Mouse (Mus musculus) telencephalon, adult 2 months (tissue): ENCODE results near the gene Vwce.

ENCODE experiments used
- DNase-seq: peaks from one replicate; pipeline ENCODE4 v3.0.0-alpha.2; 2011; ENCODE audit warnings: low read depth, low spot score

Gene Vwce

DNA sequence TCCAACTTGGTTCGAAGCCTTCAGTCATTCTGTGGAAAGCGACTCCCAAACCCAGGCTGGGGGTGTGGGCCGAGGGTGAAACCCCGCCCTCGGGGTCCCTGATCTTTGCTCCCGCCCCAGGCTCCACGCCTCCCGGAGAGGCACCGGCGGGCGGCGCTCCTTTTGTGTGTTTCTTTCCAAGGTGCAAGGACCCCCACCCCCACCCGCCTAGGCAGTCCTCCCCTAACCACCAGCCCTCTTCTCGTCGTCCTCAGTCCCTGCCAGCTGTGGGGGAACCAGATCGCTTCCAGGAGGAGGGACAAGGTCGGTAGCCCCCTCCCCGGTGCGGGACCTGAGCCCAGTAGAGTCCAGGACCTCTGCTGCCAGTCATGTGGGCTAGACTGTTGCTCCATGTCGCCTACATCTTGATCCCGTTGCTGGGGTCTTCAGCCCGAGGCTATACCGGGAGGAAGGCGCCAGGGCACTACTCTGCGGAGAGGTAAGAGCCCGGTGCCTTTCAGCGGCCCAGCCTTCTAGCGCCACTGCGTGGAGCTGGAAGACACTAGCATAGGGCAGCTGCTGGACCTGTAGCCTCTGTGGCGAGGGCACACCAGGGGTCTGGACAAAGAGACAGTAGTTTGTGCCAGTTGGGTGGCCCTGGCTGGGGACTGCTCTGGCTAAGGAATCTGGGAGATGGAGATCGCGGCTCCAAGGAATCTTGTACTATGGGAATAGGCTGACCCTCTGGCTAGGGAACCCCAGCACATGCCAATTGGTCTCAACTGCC is at the start of gene Vwce:
TSS of gene Vwce (plus strand) at position 108 of the 766 bp plus-strand sequence.
- DNase-seq = peak; percentile 6

DNA sequence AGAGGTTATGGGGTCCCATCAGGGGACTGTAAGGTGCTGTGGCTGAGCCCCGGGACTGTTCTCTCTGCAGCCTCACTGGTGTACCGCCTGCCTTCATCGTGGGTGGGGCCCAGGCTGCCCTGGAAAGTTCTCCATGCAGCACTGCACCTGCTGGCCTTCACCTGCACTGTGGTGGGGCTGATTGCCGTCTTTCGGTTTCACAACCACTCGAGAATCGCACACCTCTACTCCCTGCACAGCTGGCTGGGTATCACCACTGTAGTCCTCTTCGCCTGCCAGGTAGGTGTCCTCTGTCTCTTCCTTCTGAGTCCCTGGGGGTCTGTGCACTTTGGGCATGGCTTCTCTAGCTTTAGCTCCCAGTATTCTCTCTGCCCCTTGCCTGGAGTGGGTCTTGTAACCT is 48.9 kb upstream of the Vwce start:
- no peak for DNase-seq

DNA sequence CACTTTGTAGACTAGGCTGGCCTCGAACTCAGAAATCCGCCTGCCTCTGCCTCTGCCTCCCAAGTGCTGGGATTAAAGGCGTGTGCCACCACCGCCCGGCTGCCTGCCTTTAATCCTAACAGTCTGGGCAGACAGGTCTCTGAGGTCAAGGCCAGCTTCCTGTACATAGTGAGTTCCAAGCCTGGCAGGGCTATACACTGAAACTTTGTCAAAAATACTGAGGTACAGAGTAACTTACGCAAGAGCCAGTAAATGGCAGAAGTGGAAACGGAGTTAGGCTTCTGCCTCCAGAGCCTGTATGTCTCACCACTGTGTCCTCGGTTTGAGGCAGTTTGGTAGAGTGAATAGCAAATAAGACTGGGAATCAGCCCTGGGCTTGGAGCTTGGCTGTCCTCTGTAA is 46.8 kb upstream of the Vwce start:
- no peak for DNase-seq

DNA sequence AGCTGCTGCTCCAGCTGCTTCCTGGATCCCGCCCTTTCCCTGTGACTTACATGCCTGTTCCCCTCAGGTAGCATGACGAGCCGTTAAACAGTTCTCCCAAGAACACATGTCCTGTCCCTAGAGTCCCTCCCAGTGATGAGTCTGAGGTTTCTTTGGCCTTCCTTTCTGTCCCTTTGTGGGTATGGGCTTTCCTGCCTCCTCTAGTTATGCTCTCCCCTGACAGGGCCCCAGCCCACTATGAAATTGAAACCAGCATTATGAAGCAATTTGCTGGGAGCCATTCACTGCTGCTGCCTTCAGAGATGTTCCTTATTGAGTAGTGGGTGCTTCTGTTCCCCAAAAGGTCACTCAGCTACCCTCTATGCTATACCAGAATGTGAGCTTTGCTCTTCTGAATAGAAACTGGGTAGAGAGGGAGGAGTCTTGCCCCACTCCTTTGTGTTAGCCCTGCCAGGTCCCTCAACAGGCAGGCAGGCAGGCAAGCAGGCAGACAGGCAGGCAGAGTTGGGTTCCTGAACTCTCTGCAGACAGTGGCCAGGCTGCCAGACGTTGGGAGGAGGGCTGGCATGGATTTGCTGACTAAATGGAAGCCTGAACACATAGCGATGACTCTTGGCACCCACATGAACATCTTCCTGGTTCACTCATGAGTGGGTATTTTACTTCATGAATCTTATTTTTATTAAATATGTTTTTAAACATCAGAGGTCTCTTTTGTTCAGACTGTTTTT is 44.7 kb upstream of the Vwce start:
- no peak for DNase-seq

DNA sequence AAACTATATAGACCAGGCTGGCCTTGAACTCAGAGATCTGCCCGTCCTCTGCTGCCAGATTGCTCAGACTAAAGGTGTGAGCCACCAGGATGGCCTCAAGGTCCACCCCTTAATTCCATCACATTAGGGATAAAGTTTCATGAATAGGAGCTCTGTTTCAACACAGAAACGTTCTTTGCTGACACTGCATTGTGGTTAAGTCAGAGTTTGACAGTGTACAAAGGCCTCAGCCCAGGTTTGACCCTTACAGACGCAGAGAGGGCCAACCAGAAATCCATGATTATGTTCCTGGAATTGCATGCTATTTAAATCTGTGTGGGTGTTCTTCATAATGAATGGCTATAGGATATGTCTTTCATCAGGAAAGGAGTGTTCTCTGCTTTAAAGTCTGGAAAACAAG is 43.7 kb upstream of the Vwce start:
- no peak for DNase-seq

DNA sequence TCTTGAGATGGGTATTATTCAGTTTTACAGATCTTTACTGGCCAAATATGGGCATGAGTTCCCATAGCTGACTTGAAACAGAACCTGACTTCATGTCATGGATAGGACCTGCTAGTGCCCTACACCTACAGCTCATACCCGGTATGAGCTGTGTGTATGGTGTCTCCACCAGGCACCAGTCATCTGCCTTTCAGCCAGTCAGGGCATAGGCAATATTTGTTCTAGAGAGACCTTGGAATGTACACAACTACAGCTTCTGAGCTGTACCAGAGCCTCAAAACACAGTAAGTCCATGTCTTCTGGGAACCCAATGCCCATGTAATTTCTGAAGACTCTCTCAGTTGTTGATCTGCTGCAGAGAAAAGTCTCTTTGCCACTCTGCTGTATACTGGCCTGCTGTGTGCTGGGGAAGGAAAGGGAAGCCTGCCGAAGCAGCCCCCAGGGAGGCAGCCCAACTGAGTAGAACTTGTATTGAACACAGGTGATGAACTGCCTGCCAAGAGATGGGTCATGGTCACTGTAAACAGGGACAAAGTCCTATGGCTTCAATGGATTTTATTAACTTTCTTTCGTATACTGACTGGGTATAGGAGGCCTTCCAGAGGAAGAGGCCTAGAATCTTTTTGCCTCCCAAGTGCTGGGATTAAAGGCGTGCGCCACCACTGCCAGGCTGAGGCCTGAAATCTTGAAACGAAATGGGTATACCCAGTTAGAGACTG is 42.2 kb upstream of the Vwce start:
- DNase-seq = no peak

DNA sequence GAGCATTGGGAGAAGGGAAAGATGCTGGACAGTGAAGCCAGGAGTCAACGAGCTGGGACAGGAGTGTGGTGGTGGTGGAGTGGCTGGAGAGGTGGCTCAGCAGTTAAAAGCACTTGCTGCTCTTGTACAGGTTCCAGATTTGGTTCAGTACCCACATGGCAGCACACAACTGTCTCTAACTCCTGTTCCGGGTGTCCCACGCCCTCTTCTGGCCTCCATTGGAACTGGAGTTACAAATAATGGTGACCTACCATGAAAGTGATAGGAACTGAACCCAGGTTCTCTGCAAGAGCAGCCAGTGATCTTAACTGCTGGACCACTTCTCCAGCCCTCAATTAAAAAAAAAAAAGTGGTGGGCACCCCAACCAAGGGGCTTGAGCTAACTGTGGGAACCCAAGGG is 35.8 kb upstream of the Vwce start:
- no peak for DNase-seq

DNA sequence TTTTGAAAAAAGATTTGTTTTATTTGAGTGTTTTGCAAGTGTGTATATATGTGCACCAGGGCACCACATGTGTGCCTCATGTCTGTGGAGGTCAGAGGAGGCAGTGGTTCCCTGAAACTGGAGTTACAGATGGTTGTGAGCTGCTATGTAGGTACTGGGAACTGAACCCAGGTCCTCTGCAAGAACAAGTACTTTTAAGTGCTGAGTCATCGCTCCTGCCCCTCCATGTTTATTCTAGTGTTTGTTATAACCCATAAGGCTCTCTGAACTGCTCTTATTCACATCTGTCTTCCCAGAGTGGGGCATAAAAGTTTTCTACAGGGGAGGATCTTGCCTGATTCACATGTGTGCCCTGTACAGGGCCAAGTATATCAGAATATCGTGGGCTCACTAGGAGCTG is 34.4 kb upstream of the Vwce start:
- DNase-seq = no peak

DNA sequence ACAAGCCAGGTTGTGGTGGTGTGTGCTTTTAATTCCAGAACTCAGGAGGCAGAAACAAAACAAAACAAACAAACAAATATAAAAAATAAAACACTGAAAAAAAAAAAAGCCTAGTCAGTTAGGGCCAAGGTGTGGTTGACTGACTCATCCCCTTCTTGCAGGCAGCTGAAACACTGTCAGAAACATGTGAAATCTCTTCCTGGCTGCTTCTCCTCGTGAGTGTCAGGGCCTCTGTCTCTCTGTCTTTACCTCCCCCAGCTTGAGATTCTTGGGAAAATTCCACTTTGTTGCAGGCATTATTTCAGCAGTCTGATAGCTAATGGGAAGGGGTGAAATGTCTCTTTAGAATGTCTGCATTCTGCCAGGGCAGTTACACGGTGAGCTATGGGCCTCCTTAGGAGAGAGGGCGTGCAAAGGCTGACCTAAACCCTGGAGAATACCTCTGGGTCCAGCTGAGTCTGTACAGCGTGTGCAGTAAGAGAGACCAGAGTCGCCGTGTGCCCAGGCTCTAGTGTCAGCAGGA is 31.7 kb upstream of the Vwce start:
- DNase-seq = no peak

DNA sequence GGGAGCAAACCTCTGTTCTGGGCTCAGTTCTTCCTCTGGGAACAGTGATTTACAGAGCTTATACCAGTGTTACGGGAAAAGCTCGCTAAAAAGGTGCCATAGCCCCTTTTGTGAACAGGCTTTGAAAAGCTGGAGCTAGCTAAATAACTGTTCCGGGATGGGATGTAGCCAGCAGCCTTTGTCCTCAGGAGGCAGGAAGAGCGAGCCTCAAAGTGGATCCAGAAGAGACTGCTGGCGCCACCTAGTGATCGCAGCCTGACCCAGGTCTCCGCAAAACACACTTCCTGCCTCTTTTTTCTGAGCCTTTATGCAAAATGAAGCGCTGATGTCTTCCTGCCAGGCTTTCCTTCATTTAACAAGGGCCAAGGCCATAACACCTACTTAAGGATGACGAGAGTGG is 31.2 kb upstream of the Vwce start:
- DNase-seq = peak; percentile 73

DNA sequence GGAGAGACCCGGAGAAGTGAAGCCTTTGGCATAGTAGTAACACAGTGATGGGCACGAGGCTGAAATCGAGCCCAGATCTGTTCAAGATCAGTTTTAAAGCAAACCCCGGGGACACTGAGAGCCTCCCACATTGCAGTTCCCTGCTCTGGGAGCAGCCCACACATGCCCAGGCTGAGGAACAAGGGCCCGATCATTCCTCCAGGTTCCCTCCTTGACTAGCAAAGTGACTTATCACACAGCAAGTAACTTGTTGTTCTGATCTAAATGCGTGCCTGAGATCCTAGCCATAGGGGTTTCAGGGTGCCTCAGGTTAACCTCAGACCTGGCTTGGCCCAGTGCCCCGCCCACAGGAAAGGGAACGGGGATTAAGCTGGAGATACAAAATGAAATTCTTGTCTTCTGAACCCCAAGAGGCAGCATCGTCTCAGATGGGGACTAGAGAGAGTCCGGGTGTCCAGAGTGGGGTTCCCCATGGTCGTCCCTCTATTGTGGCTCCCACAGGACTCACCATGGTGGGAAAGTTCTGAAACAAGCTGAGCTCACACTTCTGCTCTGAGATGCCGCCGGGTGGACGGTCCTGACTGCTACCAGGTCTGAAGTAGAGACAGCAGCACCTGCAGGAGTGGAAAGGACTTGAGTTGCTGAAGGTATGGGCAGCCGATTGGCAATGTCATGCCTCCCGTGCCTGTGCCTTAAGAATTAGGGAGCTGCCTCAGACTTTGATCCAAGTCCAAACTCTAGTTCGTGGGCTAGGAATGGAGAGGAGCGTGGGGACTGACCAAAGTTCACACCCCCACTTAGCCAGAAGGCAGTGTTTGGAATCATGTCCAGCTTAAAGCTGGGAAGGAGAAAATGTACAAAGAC is 30.1 kb upstream of the Vwce start:
- DNase-seq = no peak

DNA sequence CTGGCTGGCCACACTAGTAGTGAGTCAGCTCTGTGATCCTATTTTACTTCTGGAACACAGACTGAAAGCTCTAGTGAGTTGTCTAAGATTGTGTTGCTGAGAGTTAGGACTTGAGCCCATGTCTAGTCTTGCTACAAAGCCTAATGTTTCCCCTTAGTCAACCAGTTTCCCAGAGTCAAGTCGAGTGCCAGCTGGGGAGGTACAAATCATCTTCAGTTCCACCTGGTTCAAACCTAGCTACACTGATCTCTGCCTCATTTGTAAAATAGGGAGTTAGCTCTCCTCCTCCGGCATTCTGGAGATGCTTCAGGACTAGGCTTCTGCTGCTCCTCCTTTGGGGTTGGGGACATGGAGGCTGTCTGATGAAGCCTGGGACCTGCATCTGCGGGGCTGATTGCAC is 29.5 kb upstream of the Vwce start:
- no peak for DNase-seq

DNA sequence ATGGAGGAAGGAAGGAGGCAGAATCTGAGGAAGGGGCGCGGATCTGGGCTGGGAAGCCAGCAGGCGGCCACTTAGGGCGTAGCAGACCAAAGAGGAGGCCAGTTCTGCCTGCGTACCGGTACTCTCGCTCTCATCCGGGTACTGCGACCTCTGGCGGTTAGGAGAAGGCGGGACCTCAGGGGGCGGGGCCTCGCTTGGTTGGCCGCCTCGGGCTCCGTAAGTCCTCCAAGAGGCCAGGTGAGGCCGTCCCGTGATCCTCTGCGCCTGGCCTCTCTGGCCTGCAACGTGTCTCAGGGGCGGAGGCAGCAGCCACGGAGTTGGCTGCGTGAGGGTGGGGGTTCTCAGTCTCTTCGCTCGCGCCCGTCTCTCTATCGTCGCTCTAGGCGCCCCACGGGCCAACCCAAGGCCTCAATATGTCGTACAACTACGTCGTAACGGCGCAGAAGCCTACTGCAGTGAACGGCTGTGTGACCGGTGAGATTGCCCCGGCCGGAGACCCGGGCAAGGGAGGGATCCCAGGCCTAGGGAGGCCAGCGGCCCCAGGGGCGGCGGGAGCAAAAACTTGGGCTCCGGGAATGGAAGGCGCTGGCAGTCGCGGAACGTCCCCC is 28.6 kb upstream of the Vwce start, which contains the start of the genes Ddb1 and Tkfc:
TSS of gene Ddb1 (plus strand) at position 35 of the 608 bp plus-strand sequence.
TSS of gene Tkfc (minus strand) at position 362 of the 608 bp plus-strand sequence.
- peak; percentile 97 for DNase-seq

DNA sequence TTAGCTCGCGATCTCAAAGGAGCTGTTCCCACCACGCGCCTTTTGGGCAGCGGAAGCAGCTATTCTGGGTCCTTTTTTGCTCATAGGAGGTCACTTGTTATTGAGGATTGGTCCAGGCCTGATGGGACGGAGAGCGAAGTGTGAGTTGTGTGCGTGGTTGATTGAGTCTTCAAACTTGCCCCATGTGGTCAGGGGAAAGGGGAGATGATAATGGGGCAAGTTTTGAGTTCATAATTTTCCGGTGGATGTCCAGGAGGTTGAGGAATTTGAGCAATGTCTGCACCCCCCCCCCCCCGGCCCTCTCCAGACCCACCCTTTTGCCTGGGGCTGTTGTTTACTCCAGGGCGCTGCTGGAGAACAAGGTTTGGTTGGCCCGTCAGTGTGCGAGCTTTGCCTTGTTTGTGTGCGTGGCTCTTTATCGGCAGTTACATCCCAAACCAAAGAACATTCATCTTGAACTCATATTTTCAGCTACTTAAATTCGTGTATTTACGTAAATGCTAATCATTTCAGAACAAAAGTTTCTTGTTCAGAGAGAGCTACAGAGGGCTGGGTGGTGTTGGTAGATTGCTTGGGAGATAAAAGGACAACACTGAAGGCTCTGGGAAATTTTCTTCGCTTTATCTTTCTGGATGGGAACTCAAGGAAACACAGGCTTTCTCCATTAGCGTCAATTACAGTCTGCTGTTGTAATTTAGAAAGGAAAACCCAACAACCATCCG is 28.0 kb upstream of the Vwce start:
- DNase-seq = no peak

DNA sequence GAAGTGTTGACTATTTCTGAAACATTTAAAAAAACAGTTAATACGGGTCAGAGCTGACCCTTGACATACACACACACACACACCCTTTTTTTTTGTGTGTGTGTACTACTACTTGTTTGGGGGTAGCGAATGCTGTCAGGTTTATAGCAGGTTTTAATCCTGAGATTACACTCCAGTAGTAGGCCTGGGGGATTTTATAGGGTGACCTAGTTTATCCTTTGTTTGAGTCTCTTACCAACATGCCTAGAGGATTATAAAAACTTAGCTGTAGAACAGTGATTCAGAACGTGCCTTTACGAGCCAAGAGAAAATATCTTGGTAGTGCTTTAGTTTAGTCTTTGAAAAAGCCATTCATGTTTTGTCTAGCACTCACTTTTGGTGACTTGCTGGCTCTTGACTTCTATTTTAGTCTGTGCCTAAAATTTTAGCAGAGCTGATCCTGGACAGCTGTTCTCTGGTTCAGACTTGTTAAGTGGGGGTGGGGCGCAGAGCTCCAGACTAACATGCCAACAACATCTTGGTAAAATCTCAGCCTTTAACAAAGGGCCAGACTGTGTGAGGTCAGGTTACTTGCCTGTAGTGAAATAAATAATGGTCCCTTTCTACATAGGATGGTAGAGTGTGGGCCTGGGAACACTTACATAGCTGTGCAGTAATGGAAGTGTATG is 25.3 kb upstream of the Vwce start:
- DNase-seq = no peak

DNA sequence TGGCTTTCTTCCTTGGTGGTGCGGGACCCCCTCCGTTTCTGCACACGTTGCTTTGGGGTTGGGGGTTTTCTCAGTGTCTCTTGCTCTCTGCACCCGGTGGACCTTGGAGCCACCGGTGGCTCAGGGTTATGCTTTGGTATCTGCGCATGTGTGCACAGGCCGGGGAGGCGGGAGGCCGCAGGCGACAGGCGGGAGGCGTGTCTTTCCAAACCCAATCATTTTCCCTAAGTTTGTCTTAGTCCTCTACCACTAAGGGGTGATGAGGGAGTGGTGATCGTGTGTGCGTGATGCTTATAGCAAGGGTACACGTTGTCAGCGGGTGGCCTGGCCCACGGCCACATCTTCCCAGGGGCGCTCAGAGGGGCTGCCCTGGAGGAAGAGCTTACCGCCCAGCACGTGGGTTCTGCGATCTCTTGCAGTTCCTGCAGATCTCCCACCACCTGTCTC is 882 bp downstream of the Vwce start:
- DNase-seq = peak; percentile 60

DNA sequence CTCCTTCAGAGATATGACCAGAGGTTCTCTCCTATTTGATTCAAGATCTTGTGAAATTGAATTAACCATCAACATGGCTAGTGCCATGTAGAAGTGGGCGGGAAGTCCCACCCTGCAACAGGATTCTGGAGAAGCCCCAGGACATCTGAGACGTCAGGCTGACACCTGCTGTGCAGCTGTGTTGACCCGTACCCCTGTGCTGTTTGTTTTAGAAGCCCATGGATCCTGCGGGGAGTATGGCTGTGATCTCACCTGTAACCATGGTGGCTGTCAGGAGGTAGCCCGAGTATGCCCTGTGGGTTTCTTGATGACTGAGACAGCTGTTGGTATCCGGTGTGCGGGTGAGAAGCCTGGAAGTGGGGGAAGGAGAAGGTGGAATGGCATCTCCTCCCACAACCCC is 3.8 kb downstream of the Vwce start:
- DNase-seq = no peak

DNA sequence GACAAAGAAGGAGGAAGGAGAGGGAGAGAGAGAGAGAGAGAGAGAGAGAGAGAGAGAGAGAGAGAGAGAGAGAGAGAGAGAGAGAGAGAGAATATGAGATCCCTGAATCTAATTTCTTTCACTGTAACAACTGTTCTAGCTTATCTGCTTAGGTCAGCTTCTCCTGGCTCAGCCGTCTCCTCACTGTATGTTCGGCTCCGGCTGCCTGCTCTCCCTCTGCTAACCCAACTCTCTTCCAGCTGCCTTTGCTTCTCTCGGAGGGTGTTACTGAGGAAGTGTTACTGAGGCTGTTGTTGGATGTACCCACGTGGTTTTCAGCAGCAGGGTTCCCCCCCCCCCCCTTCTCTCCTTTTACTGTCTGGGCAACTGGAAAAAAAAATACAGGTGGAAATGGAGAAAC is 6.1 kb downstream of the Vwce start:
- DNase-seq = no peak

DNA sequence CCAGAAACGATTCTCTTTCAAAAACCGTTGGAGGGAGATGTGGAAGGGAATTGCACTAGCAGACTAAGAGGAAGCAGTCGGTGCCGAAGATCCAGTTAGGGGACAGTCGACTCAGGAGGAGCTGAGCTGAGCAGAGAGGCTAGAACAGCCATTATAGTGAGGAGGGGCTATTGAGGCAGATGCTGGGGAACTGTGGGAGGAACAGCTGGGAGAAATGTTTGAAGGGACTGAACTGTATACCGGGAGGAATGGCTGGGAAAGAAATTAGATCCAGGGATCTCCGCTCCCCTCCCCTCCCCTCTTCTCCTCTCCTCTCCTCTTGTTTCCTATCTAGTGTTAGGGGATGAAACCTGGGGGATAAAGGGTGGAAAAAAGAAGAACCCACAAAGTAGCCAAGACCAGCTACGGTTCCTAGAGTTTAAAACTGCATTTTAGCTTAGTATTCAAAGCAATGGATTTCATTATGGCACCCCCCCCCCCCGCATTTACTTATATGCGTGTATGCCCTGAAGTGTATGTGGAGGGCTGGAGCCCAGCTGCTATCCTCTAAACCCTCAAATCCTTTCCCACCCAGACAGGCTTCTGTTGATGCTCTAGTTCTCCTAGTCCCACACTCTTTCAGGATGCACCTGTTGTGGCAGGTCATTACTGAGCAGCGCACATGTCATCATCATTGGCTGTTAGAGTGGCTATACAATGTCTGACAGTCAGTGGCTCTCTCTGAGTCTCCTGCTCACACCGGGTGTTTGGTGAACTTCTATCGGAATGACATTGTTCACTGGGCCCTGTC is 6.8 kb downstream of the Vwce start:
- DNase-seq = no peak
